Mouse (Mus musculus) stomach, embryonic 15.5 days (tissue): ENCODE measurements at regions not wholly inside any gene's neighbourhood (a gene's known extent, or its start where the extent isn't known, plus 50 kb on each side); places are given as distances from the start of the nearest gene placed in this dataset.

ENCODE experiments used
- ATAC-seq: fragments of 200-750 bp; cut with Nextera tagmentation; 2 replicates; pipeline ENCODE4 v1.8.0; 2017; ENCODE audit warnings: low read depth, moderate number of reproducible peaks, moderate TSS enrichment; ENCODE audit not compliant: insufficient read depth, low FRiP score
- H3K27ac ChIP-seq: fragments of 300-500 bp; sonication (generic); 2 replicates; pipeline ENCODE4 v1.5.1; 2015; ENCODE audit warnings: mild to moderate bottlenecking, inconsistent platforms
- H3K27me3 ChIP-seq: fragments of 300-500 bp; sonication (generic); replicated peaks from 2 replicates; pipeline ENCODE4 v1.6.1; 2015; ENCODE audit warnings: inconsistent platforms
- H3K36me3 ChIP-seq: fragments of 300-500 bp; sonication (generic); 2 replicates; pipeline ENCODE4 v1.6.1; 2015; ENCODE audit warnings: inconsistent platforms
- H3K4me1 ChIP-seq: fragments of 300-500 bp; sonication (generic); 2 replicates; pipeline ENCODE4 v1.6.1; 2015; ENCODE audit warnings: inconsistent platforms
- H3K4me2 ChIP-seq: fragments of 300-500 bp; sonication (generic); 2 replicates; pipeline ENCODE4 v1.6.1; 2015; ENCODE audit warnings: mild to moderate bottlenecking, inconsistent platforms
- H3K4me3 ChIP-seq: fragments of 300-500 bp; sonication (generic); replicated peaks from 2 replicates; pipeline ENCODE4 v1.5.1; 2015; ENCODE audit warnings: inconsistent platforms
- H3K9ac ChIP-seq: fragments of 300-500 bp; sonication (generic); 2 replicates; pipeline ENCODE4 v1.6.1; 2015; ENCODE audit warnings: inconsistent platforms
- H3K9me3 ChIP-seq: fragments of 300-500 bp; sonication (generic); 2 replicates; pipeline ENCODE4 v1.6.1; 2016; ENCODE audit warnings: inconsistent platforms
- WGBS: fragments of 180-500 bp; shearing (Covaris S2); methylation state at CpG from one replicate; pipeline ENCODE4 v1.1.7; 2015; 5-methylcytosine and 5-hydroxymethylcytosine counted together

DNA sequence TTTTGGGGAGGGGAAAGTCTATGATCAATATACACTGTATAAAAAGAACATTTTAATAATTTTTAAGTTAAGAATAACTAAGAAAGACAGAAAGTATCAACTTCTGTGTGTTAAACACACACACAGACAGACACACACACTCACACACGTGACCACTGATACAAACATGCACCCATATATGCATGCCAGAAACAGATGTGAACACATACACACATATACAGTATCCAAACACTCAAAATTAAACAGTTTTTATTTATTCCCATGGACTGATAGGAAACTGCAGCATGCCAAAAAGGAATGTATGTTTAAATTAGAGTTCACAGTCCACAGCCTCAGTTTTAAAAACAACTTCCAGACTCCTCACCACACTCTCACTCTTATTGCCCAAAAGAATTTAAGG is 203.4 kb upstream of the Tbl1x start:
- no peaks in the 10 kb centered on the region for H3K4me1 ChIP-seq
- H3K4me2 ChIP-seq: no peak overlapping the region

DNA sequence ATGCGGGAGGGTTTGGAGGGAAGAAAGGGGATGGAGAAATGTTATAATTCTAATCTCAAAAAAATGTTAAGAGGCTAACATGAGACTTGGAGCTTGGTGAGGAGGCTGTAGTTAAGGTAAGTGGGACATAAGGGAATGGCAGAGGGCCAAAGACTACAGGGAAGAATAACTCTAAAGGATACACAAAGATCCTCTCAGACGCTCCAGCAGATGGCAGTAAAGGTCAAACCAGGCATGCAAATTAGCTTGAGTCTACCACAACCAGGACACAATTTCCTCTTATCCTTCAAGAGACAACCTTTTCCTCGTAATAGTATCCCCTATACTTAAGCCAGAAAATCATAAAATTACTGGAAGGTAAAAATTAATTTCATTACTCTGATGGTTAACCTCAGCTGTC is 196.4 kb upstream of the Tbl1x start:
- Histone ChIP-seq H3K4me2 (no peak overlapping the region), H3K4me3 (no peak overlapping the region), H3K36me3 (no peaks in the 10 kb centered on the region), H3K9me3 (no peaks in the 10 kb centered on the region), H3K27me3 (no peaks in the 10 kb centered on the region), H3K27ac (no peak overlapping the region), H3K9ac (no peak overlapping the region), H3K4me1 (no peaks in the 10 kb centered on the region)
- no peak for ATAC-seq
- WGBS: 64% methylated on average over 3 of the region's 3 CpGs

More for the DNA sequence above, 203.4 kb upstream of the Tbl1x start:
- WGBS: 40% methylated on average over 1 of the region's 1 CpGs
- Histone ChIP-seq H3K9me3 (no peaks in the 10 kb centered on the region), H3K36me3 (no peaks in the 10 kb centered on the region), H3K27ac (no peak overlapping the region), H3K4me3 (no peak overlapping the region), H3K27me3 (no peaks in the 10 kb centered on the region), H3K9ac (no peak overlapping the region)
- no peak for ATAC-seq

DNA sequence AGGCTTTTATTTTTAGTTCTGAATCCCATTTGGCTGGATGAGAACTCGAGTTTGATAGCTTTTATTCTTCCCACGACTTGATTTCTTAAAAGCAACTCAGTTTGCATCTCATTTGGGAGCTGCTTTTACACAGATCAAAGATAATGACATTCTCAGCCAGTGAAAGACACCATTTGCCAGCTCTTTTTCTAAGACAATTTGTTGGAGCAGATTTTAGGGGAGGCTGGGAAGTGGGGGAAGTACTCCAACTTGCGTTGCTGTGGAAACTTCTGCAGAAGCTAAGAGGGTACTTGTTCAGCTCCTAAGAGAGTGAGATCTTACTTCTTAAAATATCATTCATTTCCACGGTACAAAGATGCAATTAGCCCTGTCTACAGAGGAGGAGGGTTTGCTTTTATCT is 187.2 kb upstream of the Tbl1x start:
- no peak overlapping the region for H3K9ac ChIP-seq
- H3K9me3 ChIP-seq: no peaks in the 10 kb centered on the region
- H3K36me3 ChIP-seq: no peaks in the 10 kb centered on the region
- no peaks in the 10 kb centered on the region for H3K4me1 ChIP-seq
- WGBS: 43% methylated on average over 4 of the region's 4 CpGs
- ATAC-seq: no peak
- H3K27ac ChIP-seq: no peak overlapping the region
- no peak overlapping the region for H3K4me3 ChIP-seq
- H3K4me2 ChIP-seq: no peak overlapping the region
- no peaks in the 10 kb centered on the region for H3K27me3 ChIP-seq

GRCm38 (mm10) chrX:77353181-77353580 is 157.6 kb upstream of the Tbl1x start:
- no peaks in the 10 kb centered on the region for H3K4me1 ChIP-seq
- H3K9me3 ChIP-seq: no peaks in the 10 kb centered on the region
- H3K4me2 ChIP-seq: no peak overlapping the region
- H3K9ac ChIP-seq: no peak overlapping the region
- H3K4me3 ChIP-seq: no peak overlapping the region
- H3K27me3 ChIP-seq: no peaks in the 10 kb centered on the region
- no peak for ATAC-seq
- H3K27ac ChIP-seq: no peak overlapping the region
- no peaks in the 10 kb centered on the region for H3K36me3 ChIP-seq
- WGBS: 23% methylated on average over 2 of the region's 2 CpGs

GRCm38 (mm10) chrX:77360551-77360950 is 150.3 kb upstream of the Tbl1x start:
- Histone ChIP-seq H3K9me3 (no peaks in the 10 kb centered on the region), H3K27ac (no peak overlapping the region), H3K27me3 (no peaks in the 10 kb centered on the region), H3K4me1 (no peaks in the 10 kb centered on the region), H3K36me3 (no peaks in the 10 kb centered on the region), H3K4me2 (no peak overlapping the region), H3K4me3 (no peak overlapping the region), H3K9ac (no peak overlapping the region)
- ATAC-seq: no peak
- 53% methylated on average over 2 of the region's 2 CpGs for WGBS

DNA sequence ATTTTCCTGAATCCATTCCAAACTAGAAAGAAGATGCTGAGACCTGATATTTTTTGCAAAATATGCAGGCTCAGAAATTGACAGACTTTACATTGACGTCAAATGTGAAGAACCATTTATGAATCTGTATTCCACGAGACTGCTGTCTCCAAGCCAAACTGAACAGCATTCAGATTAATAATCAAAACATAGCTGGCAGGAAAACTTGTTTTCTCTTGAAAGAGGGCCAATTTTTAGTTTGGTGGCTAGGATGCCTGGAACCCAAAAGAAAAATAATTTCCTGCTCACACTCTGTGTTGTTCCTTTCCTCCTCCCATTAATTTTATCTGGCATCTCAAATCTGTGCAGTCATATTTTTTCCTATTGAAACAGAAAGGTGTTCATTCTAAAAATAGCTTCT is 149.7 kb upstream of the Tbl1x start:
- H3K27me3 ChIP-seq: no peaks in the 10 kb centered on the region
- H3K4me1 ChIP-seq: no peaks in the 10 kb centered on the region
- H3K36me3 ChIP-seq: no peaks in the 10 kb centered on the region
- no peak overlapping the region for H3K4me2 ChIP-seq
- H3K27ac ChIP-seq: no peak overlapping the region
- no peak for ATAC-seq
- no peak overlapping the region for H3K9ac ChIP-seq
- H3K4me3 ChIP-seq: no peak overlapping the region
- no peaks in the 10 kb centered on the region for H3K9me3 ChIP-seq
- 43% methylated on average over 2 of the region's 2 CpGs for WGBS

GRCm38 (mm10) chrX:77363657-77364056 is 147.2 kb upstream of the Tbl1x start:
- no peak overlapping the region for H3K4me3 ChIP-seq
- WGBS: 42% methylated on average over 1 of the region's 1 CpGs
- H3K9me3 ChIP-seq: no peaks in the 10 kb centered on the region
- H3K27me3 ChIP-seq: no peaks in the 10 kb centered on the region
- H3K36me3 ChIP-seq: no peaks in the 10 kb centered on the region
- no peak overlapping the region for H3K4me2 ChIP-seq
- no peak overlapping the region for H3K9ac ChIP-seq
- no peak for ATAC-seq
- H3K27ac ChIP-seq: no peak overlapping the region
- no peaks in the 10 kb centered on the region for H3K4me1 ChIP-seq

DNA sequence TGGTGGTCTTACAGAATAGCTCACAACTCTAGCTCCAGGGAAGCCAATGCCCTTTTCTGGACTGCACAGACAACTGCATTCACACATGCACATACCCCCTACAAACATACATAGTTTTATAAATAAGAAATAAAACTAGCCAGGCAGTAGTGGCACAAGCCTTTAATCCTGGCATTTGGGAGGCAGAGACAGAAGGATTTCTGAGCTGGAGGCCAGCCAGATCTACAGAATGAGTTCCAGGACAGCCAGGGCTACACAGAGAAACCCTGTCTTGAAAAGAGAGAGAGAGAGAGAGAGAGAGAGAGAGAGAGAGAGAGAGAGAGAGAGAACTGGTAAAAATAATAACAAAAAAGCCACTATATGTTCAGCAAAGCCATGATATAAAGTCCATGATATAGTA is 143.5 kb upstream of the Tbl1x start:
- H3K9ac ChIP-seq: no peak overlapping the region
- H3K27ac ChIP-seq: no peak overlapping the region
- H3K4me3 ChIP-seq: no peak overlapping the region
- H3K4me2 ChIP-seq: no peak overlapping the region
- no peaks in the 10 kb centered on the region for H3K9me3 ChIP-seq
- H3K27me3 ChIP-seq: no peaks in the 10 kb centered on the region
- no peak for ATAC-seq
- no peaks in the 10 kb centered on the region for H3K36me3 ChIP-seq
- H3K4me1 ChIP-seq: no peaks in the 10 kb centered on the region

DNA sequence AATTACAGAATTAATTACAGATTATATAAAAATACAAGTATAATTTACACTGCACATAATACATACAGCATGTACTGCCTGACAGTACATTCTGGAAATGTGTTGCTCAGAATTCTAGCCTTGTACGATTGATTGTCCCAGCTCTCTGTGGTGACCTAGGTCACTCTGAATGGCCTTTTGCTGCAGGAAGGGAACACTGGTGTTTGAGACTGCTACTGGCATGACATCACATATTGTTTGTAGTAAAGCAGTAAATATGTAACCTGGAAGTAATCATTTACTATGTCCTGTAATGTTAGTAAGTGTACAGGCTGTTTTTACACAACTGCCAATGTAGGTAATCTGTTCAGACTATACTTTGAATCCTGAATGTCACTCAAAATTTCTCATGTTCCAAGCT is 123.5 kb upstream of the Tbl1x start:
- no peak overlapping the region for H3K27ac ChIP-seq
- ATAC-seq: no peak

GRCm38 (mm10) chrX:77391760-77392446 is 118.9 kb upstream of the Tbl1x start:
- H3K4me1 ChIP-seq: no peaks in the 10 kb centered on the region
- H3K27me3 ChIP-seq: no peaks in the 10 kb centered on the region
- no peak for ATAC-seq
- H3K27ac ChIP-seq: no peak overlapping the region
- H3K9me3 ChIP-seq: no peaks in the 10 kb centered on the region
- H3K4me3 ChIP-seq: no peak overlapping the region
- 56% methylated on average over 4 of the region's 4 CpGs for WGBS
- H3K9ac ChIP-seq: no peak overlapping the region
- no peaks in the 10 kb centered on the region for H3K36me3 ChIP-seq
- no peak overlapping the region for H3K4me2 ChIP-seq

More for the DNA sequence above, 123.5 kb upstream of the Tbl1x start:
- Histone ChIP-seq H3K4me1 (no peaks in the 10 kb centered on the region), H3K4me2 (no peak overlapping the region), H3K4me3 (no peak overlapping the region), H3K36me3 (no peaks in the 10 kb centered on the region), H3K9me3 (no peaks in the 10 kb centered on the region), H3K9ac (no peak overlapping the region), H3K27me3 (no peaks in the 10 kb centered on the region)
- WGBS: 72% methylated on average over 1 of the region's 1 CpGs

DNA sequence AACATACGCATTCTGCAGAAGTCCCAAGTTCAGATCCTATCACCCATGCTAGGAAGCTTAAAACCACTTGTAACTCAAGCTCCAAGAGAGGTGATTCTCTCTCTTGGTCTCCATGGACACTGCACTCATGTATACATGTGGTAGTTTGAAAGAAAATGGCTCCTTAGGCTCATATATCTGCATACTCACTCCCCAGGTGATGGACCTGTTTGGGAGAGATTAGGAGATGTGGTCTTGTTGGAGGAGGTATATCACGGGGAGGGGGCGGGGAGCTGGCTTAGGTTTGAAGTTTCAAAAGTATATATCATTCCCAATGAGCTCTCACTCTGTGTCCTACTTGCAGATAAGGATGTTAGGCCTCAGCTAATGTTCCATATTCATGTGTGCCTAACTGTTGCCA is 103.9 kb upstream of the Tbl1x start:
- no peak for ATAC-seq
- H3K27me3 ChIP-seq: no peaks in the 10 kb centered on the region
- H3K9me3 ChIP-seq: no peaks in the 10 kb centered on the region
- H3K4me1 ChIP-seq: no peaks in the 10 kb centered on the region
- no peak overlapping the region for H3K4me2 ChIP-seq
- H3K27ac ChIP-seq: no peak overlapping the region
- H3K36me3 ChIP-seq: no peaks in the 10 kb centered on the region
- no peak overlapping the region for H3K9ac ChIP-seq
- no peak overlapping the region for H3K4me3 ChIP-seq
- 74% methylated on average over 3 of the region's 3 CpGs for WGBS

- 48% methylated on average over 3 of the region's 3 CpGs for WGBS
- no peak for ATAC-seq
- Histone ChIP-seq H3K36me3 (no peaks in the 10 kb centered on the region), H3K4me2 (no peak overlapping the region), H3K9ac (no peak overlapping the region), H3K9me3 (no peaks in the 10 kb centered on the region), H3K4me1 (no peaks in the 10 kb centered on the region), H3K27me3 (no peaks in the 10 kb centered on the region), H3K4me3 (no peak overlapping the region), H3K27ac (no peak overlapping the region)
Observed at GRCm38 (mm10) chrX:77407925-77408324, 102.9 kb upstream of the Tbl1x start.

DNA sequence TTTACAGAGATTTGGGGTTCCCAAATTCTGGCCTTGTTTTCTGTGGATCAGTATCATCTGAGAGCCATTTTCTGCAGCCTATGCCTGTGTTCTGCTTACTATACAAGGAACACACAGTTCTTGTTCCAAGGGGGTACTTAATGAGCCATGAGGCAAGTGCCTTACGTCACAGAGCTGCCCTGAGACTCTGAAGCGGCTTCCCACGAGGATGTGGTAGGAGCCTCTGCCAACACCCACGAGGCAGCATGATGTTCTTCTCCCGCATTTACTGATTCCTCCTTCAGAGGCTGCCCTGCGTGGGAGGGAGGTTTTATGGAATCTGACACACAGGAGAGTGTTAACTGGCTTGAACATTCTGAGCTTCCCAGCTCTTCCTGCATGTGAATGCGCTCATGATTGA is 101.4 kb upstream of the Tbl1x start:
- ATAC-seq: no peak
- 64% methylated on average over 7 of the region's 7 CpGs for WGBS

More for the DNA sequence above, 101.4 kb upstream of the Tbl1x start:
- no peaks in the 10 kb centered on the region for H3K9me3 ChIP-seq
- H3K4me3 ChIP-seq: no peak overlapping the region
- no peaks in the 10 kb centered on the region for H3K27me3 ChIP-seq
- H3K4me1 ChIP-seq: no peaks in the 10 kb centered on the region
- no peak overlapping the region for H3K27ac ChIP-seq
- no peaks in the 10 kb centered on the region for H3K36me3 ChIP-seq
- no peak overlapping the region for H3K9ac ChIP-seq
- no peak overlapping the region for H3K4me2 ChIP-seq
